Mouse (Mus musculus) midbrain, embryonic 15.5 days (tissue): ENCODE measurements at regions not wholly inside any gene's neighbourhood (a gene's known extent, or its start where the extent isn't known, plus 50 kb on each side); places are given as distances from the start of the nearest gene placed in this dataset.

Experiments used
- ATAC-seq: fragments of 200-750 bp; cut with Nextera tagmentation; replicated peaks from 2 replicates; pipeline ENCODE4 v1.8.0; 2017; ENCODE audit warnings: moderate TSS enrichment
- H3K27ac ChIP-seq: fragments of 300-500 bp; sonication (generic); 2 replicates; pipeline ENCODE4 v1.5.1; 2015; ENCODE audit warnings: mild to moderate bottlenecking, inconsistent platforms
- H3K27me3 ChIP-seq: fragments of 300-500 bp; sonication (generic); replicated peaks from 2 replicates; pipeline ENCODE4 v1.6.1; 2015; ENCODE audit warnings: inconsistent platforms
- H3K36me3 ChIP-seq: fragments of 300-500 bp; sonication (generic); replicated peaks from 2 replicates; pipeline ENCODE4 v1.6.1; 2015; ENCODE audit warnings: inconsistent platforms
- H3K4me1 ChIP-seq: fragments of 300-500 bp; sonication (generic); 2 replicates; pipeline ENCODE4 v1.6.1; 2015; ENCODE audit warnings: inconsistent platforms
- H3K4me2 ChIP-seq: fragments of 300-500 bp; sonication (generic); 2 replicates; pipeline ENCODE4 v1.6.1; 2015; ENCODE audit warnings: inconsistent platforms, mild to moderate bottlenecking, moderate library complexity
- H3K4me3 ChIP-seq: fragments of 300-500 bp; sonication (generic); 2 replicates; pipeline ENCODE4 v1.5.1; 2015; ENCODE audit warnings: mild to moderate bottlenecking, inconsistent platforms
- H3K9ac ChIP-seq: fragments of 300-500 bp; sonication (generic); 2 replicates; pipeline ENCODE4 v1.6.1; 2015; ENCODE audit warnings: mild to moderate bottlenecking, inconsistent platforms
- H3K9me3 ChIP-seq: fragments of 300-500 bp; sonication (generic); 2 replicates; pipeline ENCODE4 v1.6.1; 2016; ENCODE audit warnings: inconsistent platforms
- WGBS: fragments of 180-500 bp; shearing (Covaris S2); methylation state at CpG from one replicate; pipeline ENCODE4 v1.1.7; 2015; ENCODE audit warnings: mixed read lengths; 5-methylcytosine and 5-hydroxymethylcytosine counted together

- Histone ChIP-seq H3K9me3 (no peaks in the 10 kb centered on the region), H3K4me3 (no peak overlapping the region), H3K36me3 (no peaks in the 10 kb centered on the region), H3K4me2 (no peak overlapping the region), H3K27ac (no peak overlapping the region), H3K9ac (no peak overlapping the region), H3K4me1 (0 out of 2 replicates have a peak, but pooled peaks cover 4% of the 10 kb centered on the region), H3K27me3 (no peaks in the 10 kb centered on the region)
- ATAC-seq = no peak
- 57% methylated on average over 3 of the region's 3 CpGs for WGBS
These were observed 101.8 kb upstream of the Fam204a start for GRCm38 (mm10) chr19:60328295-60328694.

- no peaks in the 10 kb centered on the region for H3K36me3 ChIP-seq
- H3K4me3 ChIP-seq = no peak overlapping the region
- H3K4me1 ChIP-seq = 0 out of 2 replicates have a peak, but pooled peaks cover 4% of the 10 kb centered on the region
- no peaks in the 10 kb centered on the region for H3K27me3 ChIP-seq
- H3K9me3 ChIP-seq = no peaks in the 10 kb centered on the region
- no peak overlapping the region for H3K9ac ChIP-seq
- no peak overlapping the region for H3K4me2 ChIP-seq
- ATAC-seq = no peak
- no peak overlapping the region for H3K27ac ChIP-seq
These were observed 99.1 kb upstream of the Fam204a start for GRCm38 (mm10) chr19:60325612-60326011.

- H3K4me2 ChIP-seq = no peak overlapping the region
- H3K4me1 ChIP-seq = 0 out of 2 replicates have a peak, but pooled peaks cover 4% of the 10 kb centered on the region
- no peaks in the 10 kb centered on the region for H3K27me3 ChIP-seq
- no peaks in the 10 kb centered on the region for H3K36me3 ChIP-seq
- WGBS = 44% methylated on average over 5 of the region's 5 CpGs
- no peak overlapping the region for H3K27ac ChIP-seq
- no peak overlapping the region for H3K9ac ChIP-seq
- no peaks in the 10 kb centered on the region for H3K9me3 ChIP-seq
- no peak overlapping the region for H3K4me3 ChIP-seq
- no peak for ATAC-seq
These were observed 98.6 kb upstream of the Fam204a start for GRCm38 (mm10) chr19:60325112-60325511.

- 29% methylated on average over 4 of the region's 4 CpGs for WGBS
- H3K9me3 ChIP-seq = no peaks in the 10 kb centered on the region
- no peak overlapping the region for H3K9ac ChIP-seq
- H3K27me3 ChIP-seq = no peaks in the 10 kb centered on the region
- no peak overlapping the region for H3K27ac ChIP-seq
- ATAC-seq = peak; percentile 82
- H3K4me2 ChIP-seq = no peak overlapping the region
- H3K36me3 ChIP-seq = no peaks in the 10 kb centered on the region
- H3K4me3 ChIP-seq = no peak overlapping the region
- no peaks in the 10 kb centered on the region for H3K4me1 ChIP-seq
These were observed 84.1 kb upstream of the Fam204a start for GRCm38 (mm10) chr19:60310591-60310990.

GRCm38 (mm10) chr19:60302371-60302770 lies 75.9 kb upstream of the Fam204a start:
- no peak overlapping the region for H3K4me2 ChIP-seq
- H3K27me3 ChIP-seq = no peaks in the 10 kb centered on the region

GRCm38 (mm10) chr19:60300891-60301290 lies 74.4 kb upstream of the Fam204a start:
- Histone ChIP-seq H3K9me3 (no peaks in the 10 kb centered on the region), H3K36me3 (no peaks in the 10 kb centered on the region), H3K27ac (no peak overlapping the region), H3K4me1 (no peaks in the 10 kb centered on the region), H3K9ac (no peak overlapping the region), H3K4me3 (no peak overlapping the region), H3K4me2 (no peak overlapping the region), H3K27me3 (no peaks in the 10 kb centered on the region)
- 85% methylated on average over 2 of the region's 2 CpGs for WGBS
- no peak for ATAC-seq

More at GRCm38 (mm10) chr19:60302371-60302770, 75.9 kb upstream of the Fam204a start:
- no peak overlapping the region for H3K27ac ChIP-seq
- no peak overlapping the region for H3K4me3 ChIP-seq
- WGBS = 68% methylated on average over 6 of the region's 6 CpGs
- no peak for ATAC-seq
- H3K9me3 ChIP-seq = no peaks in the 10 kb centered on the region
- H3K9ac ChIP-seq = no peak overlapping the region
- no peaks in the 10 kb centered on the region for H3K36me3 ChIP-seq
- H3K4me1 ChIP-seq = no peaks in the 10 kb centered on the region

GRCm38 (mm10) chr19:60290244-60290643 lies 63.7 kb upstream of the Fam204a start:
- H3K4me1 ChIP-seq = peaks cover 7% of the 10 kb centered on the region
- no peak overlapping the region for H3K4me2 ChIP-seq
- H3K9me3 ChIP-seq = no peaks in the 10 kb centered on the region
- ATAC-seq = no peak
- H3K27me3 ChIP-seq = no peaks in the 10 kb centered on the region
- WGBS = 86% methylated on average over 4 of the region's 4 CpGs
- H3K36me3 ChIP-seq = no peaks in the 10 kb centered on the region
- H3K27ac ChIP-seq = no peak overlapping the region
- H3K9ac ChIP-seq = no peak overlapping the region
- no peak overlapping the region for H3K4me3 ChIP-seq

GRCm38 (mm10) chr19:60286810-60287396 lies 60.4 kb upstream of the Fam204a start:
- no peaks in the 10 kb centered on the region for H3K9me3 ChIP-seq
- peaks cover 7% of the 10 kb centered on the region for H3K4me1 ChIP-seq
- no peak overlapping the region for H3K4me2 ChIP-seq
- no peaks in the 10 kb centered on the region for H3K36me3 ChIP-seq
- H3K27me3 ChIP-seq = no peaks in the 10 kb centered on the region
- H3K4me3 ChIP-seq = no peak overlapping the region
- no peak overlapping the region for H3K9ac ChIP-seq
- peak; percentile 81 for ATAC-seq
- 25% methylated on average over 6 of the region's 6 CpGs for WGBS
- peak overlapping the region; percentile 35 for H3K27ac ChIP-seq

- Histone ChIP-seq H3K4me2 (no peak overlapping the region), H3K9ac (no peak overlapping the region), H3K27me3 (no peaks in the 10 kb centered on the region), H3K4me1 (peaks cover 7% of the 10 kb centered on the region), H3K27ac (no peak overlapping the region), H3K36me3 (no peaks in the 10 kb centered on the region), H3K9me3 (no peaks in the 10 kb centered on the region), H3K4me3 (no peak overlapping the region)
- ATAC-seq = no peak
- 82% methylated on average over 4 of the region's 4 CpGs for WGBS
These were observed 58.4 kb upstream of the Fam204a start for GRCm38 (mm10) chr19:60284901-60285300.
